Mouse (Mus musculus) heart, adult 2 months (tissue): ENCODE results near the gene Zfp661. TPM values are rescaled to one million over a fixed set of nuclear protein-coding genes. Genes with fewer than 3 reads are reported as not detected.
A peak's percentile ranks its signal among the peaks of the same experiment; 100 is the strongest.

Experiments
- DNase-seq, 2 experiments: peaks; one replicate each; pipeline ENCODE4 v3.0.0; 2021
- H3K27ac ChIP-seq: fragments of 200-600 bp; 2 replicates; pipeline ENCODE4 v1.8.1; 2022
- H3K27me3 ChIP-seq: fragments of 200-500 bp; 2 replicates; pipeline ENCODE4 v1.6.1; 2012; ENCODE audit warnings: mild to moderate bottlenecking, low read length, inconsistent platforms, mixed read lengths; ENCODE audit not compliant: control insufficient read depth, insufficient read depth
- H3K36me3 ChIP-seq: fragments of 200-500 bp; 2 replicates; pipeline ENCODE4 v1.6.1; 2012; ENCODE audit warnings: low read length, inconsistent platforms; ENCODE audit not compliant: control insufficient read depth, insufficient read depth
- H3K4me1 ChIP-seq: fragments of 200-500 bp; 2 replicates; pipeline ENCODE4 v1.6.1; 2011; ENCODE audit warnings: low read length; ENCODE audit not compliant: control insufficient read depth, insufficient read depth
- H3K4me3 ChIP-seq: fragments of 200-600 bp; 2 replicates; pipeline ENCODE4 v1.8.1; 2022
- H3K79me2 ChIP-seq: fragments of 200-500 bp; replicated peaks from 2 replicates; pipeline ENCODE4 v1.6.1; 2012; ENCODE audit warnings: mild to moderate bottlenecking, inconsistent platforms, low read length, moderate library complexity, mixed read lengths; ENCODE audit not compliant: control insufficient read depth, insufficient read depth
- H3K9ac ChIP-seq: fragments of 200-500 bp; 2 replicates; pipeline ENCODE4 v1.6.1; 2012; ENCODE audit warnings: low read depth, mild to moderate bottlenecking, control low read depth, inconsistent platforms, low read length, mixed read lengths
- CTCF ChIP-seq: fragments of 200-600 bp; IDR thresholded peaks from 2 replicates; pipeline ENCODE4 v1.8.1; 2022; ENCODE audit warnings: antibody characterized with exemption, mild to moderate bottlenecking, moderate library complexity
- EP300 ChIP-seq: fragments of 200-500 bp; IDR thresholded peaks from 2 replicates; pipeline ENCODE4 v1.6.1; 2011; ENCODE audit warnings: low read depth, low read length, control low read depth; ENCODE audit not compliant: insufficient read depth
- POLR2A ChIP-seq: fragments of 200-500 bp; IDR thresholded peaks from 2 replicates; pipeline ENCODE4 v1.6.1; 2011; ENCODE audit warnings: mild to moderate bottlenecking, low read depth, low read length, control low read depth; ENCODE audit not compliant: insufficient read depth
- WGBS: fragments of 180-500 bp; shearing (Covaris S2); methylation state at CpG from one replicate; pipeline ENCODE4 v1.1.7; 2018; 5-methylcytosine and 5-hydroxymethylcytosine counted together
- intact Hi-C: fragments of 180-260 bp; cut with DNase I; formaldehyde crosslinking; loops from one replicate; pipeline ENCODE4 v1.15.1; 2025
- long read RNA-seq: library from polyadenylated mRNA; stranded (forward); transcript quantifications from one replicate; pipeline ENCODE4 v2.0.0, GENCODE M21; 2021
- polyA plus RNA-seq: library from polyadenylated mRNA; depleted of rRNA; stranded (reverse); fragments of >200 nt; gene quantifications from 2 replicates; pipeline ENCODE4 v1.2.3, GENCODE M21; 2012; rRNA removed
- total RNA-seq, 2 experiments: library from RNA; stranded (reverse); gene quantifications; 2 replicates each; pipeline ENCODE4 v1.2.3; 2021

The Zfp661 gene
- 1 to 10 TPM; 1.7 to 2.0 TPM for total RNA-seq
- polyA plus RNA-seq: 1.5 and 2.4 TPM in 2 replicates
- long read RNA-seq, partial matches to known transcripts: 0 of 1 reads
- long read RNA-seq, other reads (novel, unspliced or antisense): 0 of 1 reads

DNA sequence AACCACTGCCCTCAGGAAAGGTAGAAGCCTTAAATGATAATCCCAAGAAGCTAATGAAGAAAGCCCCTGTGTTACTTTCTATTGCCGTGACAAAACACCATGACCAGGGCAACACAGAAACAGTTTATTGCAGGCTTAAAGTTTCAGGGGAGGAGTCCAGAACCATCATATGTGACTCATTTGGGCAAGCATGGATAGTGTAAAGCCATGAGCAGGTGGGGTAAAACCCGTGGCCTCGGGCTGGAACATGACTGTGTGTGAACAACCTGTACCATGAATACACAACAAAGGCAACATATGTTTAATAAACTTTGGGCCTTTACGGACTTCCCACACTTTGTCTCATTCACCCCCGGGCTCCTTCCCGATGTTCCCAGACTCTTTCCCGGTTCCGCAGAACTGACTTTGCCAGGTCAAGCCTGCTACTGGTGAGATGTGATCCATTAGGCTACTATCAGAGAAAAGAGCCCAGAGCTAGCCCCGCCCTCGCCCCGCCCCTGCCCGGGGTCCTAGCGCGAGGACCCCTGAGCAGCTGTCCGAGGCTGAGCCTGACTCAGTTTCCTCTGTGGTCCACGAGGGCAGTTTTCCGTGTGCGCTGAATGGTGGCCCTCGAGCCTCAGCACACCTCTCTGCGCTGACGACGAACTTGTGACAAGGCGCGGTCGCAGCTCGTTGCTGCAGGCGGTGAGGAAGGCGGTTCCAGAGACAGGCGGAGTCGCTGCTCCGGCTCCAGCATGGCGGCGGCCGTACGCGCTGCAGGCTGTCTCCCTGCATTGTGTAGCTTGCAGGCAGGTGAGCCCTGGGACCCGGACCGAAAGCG is at the start of gene Zfp661, which contains the start of gene Mrps5:
Zfp661 (minus strand) TSS at position 401 of the 820 bp plus-strand sequence.
Mrps5 (plus strand) TSS at position 529 of the 820 bp plus-strand sequence.
- Histone ChIP-seq H3K79me2 (no peaks in the 10 kb centered on the region), H3K27ac (peak within 1 kb of the TSS; percentile 100), H3K36me3 (no peaks in the 10 kb centered on the region), H3K27me3 (no peaks in the 10 kb centered on the region), H3K4me3 (peak within 1 kb of the TSS; percentile 97), H3K9ac (peak within 1 kb of the TSS; percentile 88), H3K4me1 (peaks cover 8% of the 10 kb centered on the region)
- WGBS: 5% methylated on average over 39 of the region's 39 CpGs
- TF ChIP-seq CTCF (peak; percentile 29), POLR2A (peak; percentile 68; the same call in 1 of the 2 replicates), EP300 (peak; percentile 81)
- intact Hi-C loops: loop anchor here (5.0 to 10.0 kb wide), 2 partner anchors 332 to 1100 kb away; partner anchors contain the start of gene Anapc1
- DNase-seq: peak; percentile 85 to 91

DNA sequence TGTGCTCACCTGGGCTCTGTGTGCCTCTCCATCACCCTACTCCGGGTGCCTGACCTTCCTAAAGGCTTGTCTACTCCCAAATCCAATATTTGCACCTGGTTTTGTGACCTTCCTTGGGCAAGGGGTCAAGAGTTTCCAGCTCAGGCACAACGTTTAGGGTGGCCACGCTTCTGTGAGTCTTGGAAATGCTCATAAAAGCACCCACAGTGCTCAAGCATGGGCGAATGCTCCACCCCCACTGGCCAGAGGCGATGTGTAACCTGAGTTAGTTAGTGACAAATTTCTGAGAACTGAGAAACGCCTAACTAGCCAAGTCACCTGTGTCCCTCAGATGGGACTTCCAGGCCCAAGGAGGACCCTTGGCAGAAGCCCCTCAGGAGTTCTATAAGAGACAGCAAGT is 48.7 kb upstream of the Zfp661 start:
- no peak for TF ChIP-seq EP300
- no peak for TF ChIP-seq POLR2A
- TF ChIP-seq CTCF: no peak
- H3K4me3 ChIP-seq: no peak overlapping the region
- DNase-seq: no peak
- 62% methylated on average over 6 of the region's 6 CpGs for WGBS
- intact Hi-C loops: no loop called here
- no peak overlapping the region for H3K9ac ChIP-seq
- no peaks in the 10 kb centered on the region for H3K4me1 ChIP-seq
- H3K79me2 ChIP-seq: no peaks in the 10 kb centered on the region
- no peaks in the 10 kb centered on the region for H3K36me3 ChIP-seq
- H3K27me3 ChIP-seq: no peaks in the 10 kb centered on the region; the same call in 1 of the 2 replicates
- no peak overlapping the region for H3K27ac ChIP-seq

DNA sequence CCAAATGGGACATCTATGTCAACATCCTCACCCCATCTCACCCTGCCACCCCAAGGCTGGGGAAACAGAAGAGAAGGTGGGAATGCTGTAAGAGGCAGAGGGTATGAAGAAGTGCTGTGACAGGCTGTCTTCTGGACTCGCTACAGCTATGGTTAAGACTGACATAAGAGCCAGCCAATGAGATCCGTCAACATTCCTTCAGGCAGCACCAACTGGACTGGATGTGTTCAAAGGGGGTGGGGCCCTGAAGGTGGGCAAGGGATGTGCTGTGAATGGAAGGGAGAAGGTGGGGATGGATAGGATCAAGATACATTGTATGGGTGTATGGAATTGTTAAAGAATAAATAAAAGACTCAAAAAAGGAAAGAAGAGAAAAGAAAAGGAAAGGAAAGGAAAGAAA is 45.7 kb upstream of the Zfp661 start:
- WGBS: 64% methylated on average over 2 of the region's 2 CpGs
- DNase-seq: no peak
- Histone ChIP-seq H3K36me3 (no peaks in the 10 kb centered on the region), H3K27ac (no peak overlapping the region), H3K79me2 (no peaks in the 10 kb centered on the region), H3K4me1 (no peaks in the 10 kb centered on the region), H3K4me3 (no peak overlapping the region), H3K9ac (no peak overlapping the region), H3K27me3 (no peaks in the 10 kb centered on the region; the same call in 1 of the 2 replicates)
- TF ChIP-seq POLR2A: no peak
- no peak for TF ChIP-seq CTCF
- TF ChIP-seq EP300: no peak
- intact Hi-C loops: no loop called here

- intact Hi-C loops: no loop called here
- Histone ChIP-seq H3K79me2 (no peaks in the 10 kb centered on the region), H3K4me3 (no peak overlapping the region), H3K27ac (no peak overlapping the region), H3K27me3 (no peaks in the 10 kb centered on the region; the same call in 1 of the 2 replicates), H3K36me3 (no peaks in the 10 kb centered on the region), H3K9ac (no peak overlapping the region), H3K4me1 (no peaks in the 10 kb centered on the region)
- DNase-seq: no peak
- no peak for TF ChIP-seq EP300
- no peak for TF ChIP-seq POLR2A
- TF ChIP-seq CTCF: no peak
- 76% methylated on average over 6 of the region's 6 CpGs for WGBS
Measured at GRCm38 (mm10) chr2:127627990-127628570, 41.2 kb upstream of the Zfp661 start.

GRCm38 (mm10) chr2:127627354-127627753 is 40.5 kb upstream of the Zfp661 start:
- intact Hi-C loops: no loop called here
- Histone ChIP-seq H3K4me3 (no peak overlapping the region), H3K4me1 (no peaks in the 10 kb centered on the region), H3K9ac (no peak overlapping the region), H3K79me2 (no peaks in the 10 kb centered on the region), H3K27me3 (no peaks in the 10 kb centered on the region; the same call in 1 of the 2 replicates), H3K36me3 (no peaks in the 10 kb centered on the region), H3K27ac (no peak overlapping the region)
- no peak for TF ChIP-seq CTCF
- no peak for TF ChIP-seq POLR2A
- no peak for TF ChIP-seq EP300
- 74% methylated on average over 6 of the region's 6 CpGs for WGBS
- no peak for DNase-seq
